Mouse (Mus musculus) forebrain, embryonic 12.5 days (tissue): ENCODE data around the gene Mgmt. TPM values are rescaled to one million over a fixed set of nuclear protein-coding genes. Genes with fewer than 3 reads are reported as not detected.

ENCODE experiments used
- ATAC-seq: fragments of 200-750 bp; cut with Nextera tagmentation; 2 replicates; pipeline ENCODE4 v1.8.0; 2017; ENCODE audit warnings: moderate TSS enrichment; ENCODE audit not compliant: low FRiP score
- H3K27ac ChIP-seq: fragments of 300-500 bp; sonication (generic); 2 replicates; pipeline ENCODE4 v1.5.1; 2016; ENCODE audit warnings: mild to moderate bottlenecking
- H3K27me3 ChIP-seq: fragments of 300-500 bp; sonication (generic); 2 replicates; pipeline ENCODE4 v1.6.1; 2016; ENCODE audit warnings: mild to moderate bottlenecking
- H3K36me3 ChIP-seq: fragments of 300-500 bp; sonication (generic); replicated peaks from 2 replicates; pipeline ENCODE4 v1.6.1; 2016; ENCODE audit warnings: mild to moderate bottlenecking
- H3K4me1 ChIP-seq: fragments of 300-500 bp; sonication (generic); 2 replicates; pipeline ENCODE4 v1.6.1; 2016
- H3K4me2 ChIP-seq: fragments of 300-500 bp; sonication (generic); 2 replicates; pipeline ENCODE4 v1.6.1; 2016; ENCODE audit warnings: mild to moderate bottlenecking, moderate library complexity
- H3K4me3 ChIP-seq: fragments of 300-500 bp; sonication (generic); replicated peaks from 2 replicates; pipeline ENCODE4 v1.5.1; 2016; ENCODE audit warnings: mild to moderate bottlenecking
- H3K9ac ChIP-seq: fragments of 300-500 bp; sonication (generic); 2 replicates; pipeline ENCODE4 v1.6.1; 2016; ENCODE audit warnings: mild to moderate bottlenecking
- H3K9me3 ChIP-seq: fragments of 300-500 bp; sonication (generic); 2 replicates; pipeline ENCODE4 v1.6.1; 2016
- WGBS: fragments of 180-500 bp; shearing (Covaris S2); methylation state at CpG from one replicate; pipeline ENCODE4 v1.1.7; 2016; 5-methylcytosine and 5-hydroxymethylcytosine counted together
- polyA plus RNA-seq: library from polyadenylated mRNA; unstranded; fragments of >200 nt; fragmentation: Nextera tagmentation; extraction: Ambion mirVana; gene quantifications from 2 replicates; pipeline ENCODE4 v1.2.1, GENCODE M21; 2016

Gene Mgmt
- polyA plus RNA-seq, 1 experiment from 2014 or later, result 2.2 TPM

DNA sequence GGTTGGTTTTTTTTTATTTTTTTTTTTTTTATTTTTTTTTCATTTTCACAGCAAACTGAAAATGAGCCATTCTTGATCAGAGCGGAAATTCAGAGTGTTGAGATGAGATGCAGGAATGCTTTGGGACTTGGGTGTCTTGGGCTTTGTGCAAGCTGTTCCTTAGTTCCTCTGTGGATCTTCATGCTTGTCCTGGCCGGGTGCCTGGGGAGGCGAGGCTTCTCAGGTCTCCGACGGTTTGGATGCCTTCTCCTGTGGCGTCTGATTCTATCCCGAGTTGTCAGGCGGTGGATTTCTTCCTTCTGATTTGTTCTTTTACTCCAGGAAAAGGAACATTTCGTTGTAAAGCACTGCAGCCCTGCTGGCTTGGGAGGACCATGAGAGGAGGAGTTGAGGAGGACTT lies 51.7 kb downstream of the Mgmt start:
- WGBS, result 88% methylated on average over 9 of the region's 9 CpGs
- Histone ChIP-seq H3K9me3 (no peaks in the 10 kb centered on the region), H3K4me1 (peaks cover 10% of the 10 kb centered on the region), H3K27me3 (no peaks in the 10 kb centered on the region), H3K36me3 (no peaks in the 10 kb centered on the region), H3K4me3 (no peak overlapping the region), H3K9ac (no peak overlapping the region), H3K27ac (no peak overlapping the region), H3K4me2 (no peak overlapping the region)
- ATAC-seq, result no peak

GRCm38 (mm10) chr7:136948275-136948810 lies 53.9 kb downstream of the Mgmt start:
- no peak overlapping the region for H3K9ac ChIP-seq
- no peak overlapping the region for H3K27ac ChIP-seq
- no peaks in the 10 kb centered on the region for H3K9me3 ChIP-seq
- H3K4me2 ChIP-seq, result no peak overlapping the region
- H3K4me1 ChIP-seq, result peaks cover 13% of the 10 kb centered on the region
- no peak overlapping the region for H3K4me3 ChIP-seq
- H3K27me3 ChIP-seq, result no peaks in the 10 kb centered on the region
- H3K36me3 ChIP-seq, result no peaks in the 10 kb centered on the region
- WGBS, result 41% methylated on average over 6 of the region's 6 CpGs
- ATAC-seq, result no peak

DNA sequence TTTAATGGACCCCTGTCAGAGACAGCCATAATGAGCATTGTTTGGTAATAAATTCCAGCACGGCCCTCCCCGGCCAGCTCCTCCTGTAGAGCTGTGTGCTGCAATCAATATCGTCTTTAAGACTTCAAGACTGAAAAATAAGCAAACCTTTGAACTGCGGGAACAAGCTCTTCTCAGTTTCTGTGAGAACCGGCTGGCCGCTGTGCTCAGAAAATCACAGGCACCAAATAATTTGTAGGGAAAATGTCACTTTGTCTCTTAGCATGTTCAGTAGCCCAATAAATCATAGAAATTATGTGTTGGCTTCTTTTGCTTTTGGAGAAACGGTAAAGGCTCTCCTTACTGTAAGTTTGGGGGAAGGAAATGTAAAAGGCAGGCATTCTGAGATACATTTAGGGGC lies 58.2 kb downstream of the Mgmt start:
- Histone ChIP-seq H3K36me3 (no peaks in the 10 kb centered on the region), H3K4me1 (peaks cover 21% of the 10 kb centered on the region), H3K4me3 (no peak overlapping the region), H3K27ac (no peak overlapping the region), H3K9me3 (no peaks in the 10 kb centered on the region), H3K4me2 (no peak overlapping the region), H3K27me3 (no peaks in the 10 kb centered on the region), H3K9ac (no peak overlapping the region)
- WGBS, result 63% methylated on average over 7 of the region's 7 CpGs
- no peak for ATAC-seq

DNA sequence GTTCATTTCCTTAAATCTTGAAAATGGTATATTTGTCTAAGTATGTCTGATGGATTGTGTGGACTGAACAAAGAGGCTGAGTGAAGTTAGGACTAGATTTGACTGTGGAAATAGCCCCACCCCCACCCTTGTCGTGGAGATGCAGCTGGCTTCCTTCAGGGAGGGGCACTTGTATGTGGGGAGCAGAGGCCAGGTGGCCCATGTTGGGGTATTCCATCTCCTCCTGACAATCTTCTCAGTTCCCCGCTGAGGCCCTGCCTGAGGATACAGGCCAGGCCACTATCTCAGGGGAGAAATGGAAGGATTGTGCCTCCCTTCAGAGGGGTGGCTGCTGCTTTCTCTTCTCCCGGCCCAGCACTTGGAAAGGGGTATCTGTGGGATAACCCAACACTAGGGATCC lies 58.8 kb downstream of the Mgmt start:
- no peak overlapping the region for H3K9ac ChIP-seq
- ATAC-seq, result no peak

GRCm38 (mm10) chr7:136972361-136972760 lies 77.9 kb downstream of the Mgmt start:
- no peaks in the 10 kb centered on the region for H3K4me1 ChIP-seq
- WGBS, result 93% methylated on average over 7 of the region's 7 CpGs

More for the DNA sequence above, 58.8 kb downstream of the Mgmt start:
- H3K4me3 ChIP-seq, result no peak overlapping the region
- H3K9me3 ChIP-seq, result no peaks in the 10 kb centered on the region
- no peaks in the 10 kb centered on the region for H3K27me3 ChIP-seq
- WGBS, result 37% methylated on average over 3 of the region's 3 CpGs
- no peak overlapping the region for H3K27ac ChIP-seq
- H3K4me2 ChIP-seq, result no peak overlapping the region
- H3K36me3 ChIP-seq, result no peaks in the 10 kb centered on the region
- H3K4me1 ChIP-seq, result peaks cover 17% of the 10 kb centered on the region

DNA sequence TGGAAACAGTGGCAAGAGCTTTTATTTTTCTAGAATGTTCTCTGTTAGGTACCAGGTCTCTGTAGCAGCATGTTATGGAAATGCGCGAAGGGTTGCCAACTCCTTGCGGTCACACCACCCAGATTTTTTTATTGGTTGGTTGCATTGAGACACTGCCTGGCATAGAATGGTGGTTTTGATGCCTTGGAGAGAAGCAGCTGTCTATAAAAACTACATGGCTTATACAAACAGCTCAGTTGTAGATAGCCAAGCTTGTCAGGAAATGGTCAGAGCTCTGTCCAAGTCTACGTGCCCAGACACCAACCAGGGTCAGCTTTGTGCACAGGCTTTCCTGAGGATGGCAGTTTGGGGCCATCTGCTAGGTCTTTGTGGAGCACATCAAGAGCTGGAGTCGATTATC lies 80.6 kb downstream of the Mgmt start:
- no peak overlapping the region for H3K9ac ChIP-seq
- no peaks in the 10 kb centered on the region for H3K27me3 ChIP-seq
- H3K27ac ChIP-seq, result no peak overlapping the region
- H3K4me1 ChIP-seq, result no peaks in the 10 kb centered on the region
- 93% methylated on average over 5 of the region's 5 CpGs for WGBS
- H3K4me2 ChIP-seq, result no peak overlapping the region
- no peaks in the 10 kb centered on the region for H3K36me3 ChIP-seq
- no peaks in the 10 kb centered on the region for H3K9me3 ChIP-seq
- H3K4me3 ChIP-seq, result no peak overlapping the region
- ATAC-seq, result no peak

More at GRCm38 (mm10) chr7:136972361-136972760, 77.9 kb downstream of the Mgmt start:
- H3K4me2 ChIP-seq, result no peak overlapping the region
- H3K4me3 ChIP-seq, result no peak overlapping the region
- H3K36me3 ChIP-seq, result no peaks in the 10 kb centered on the region
- no peak for ATAC-seq
- no peak overlapping the region for H3K9ac ChIP-seq
- H3K27ac ChIP-seq, result no peak overlapping the region
- H3K9me3 ChIP-seq, result no peaks in the 10 kb centered on the region
- H3K27me3 ChIP-seq, result no peaks in the 10 kb centered on the region

DNA sequence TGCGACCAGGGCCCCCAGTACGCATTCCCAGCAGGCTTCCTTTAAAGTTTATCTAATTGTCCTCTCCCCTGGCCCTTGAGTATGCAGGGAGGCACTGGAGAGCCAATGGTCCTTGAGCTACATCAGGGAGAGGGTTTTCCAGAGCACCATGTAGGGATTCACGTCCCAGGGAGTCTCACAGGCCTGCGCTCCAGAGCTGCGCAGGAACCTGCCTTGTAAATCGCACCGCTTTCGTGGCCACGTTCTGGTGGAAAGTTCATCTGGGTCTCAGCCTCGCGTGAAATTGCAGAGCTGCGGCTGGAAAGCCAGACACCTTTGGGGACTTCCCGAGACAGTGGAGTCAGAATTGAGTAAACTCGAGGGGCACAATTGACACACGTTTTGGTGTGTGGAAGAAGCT lies 103.0 kb downstream of the Mgmt start:
- Histone ChIP-seq H3K27me3 (peaks cover 23% of the 10 kb centered on the region), H3K4me3 (no peak overlapping the region), H3K9ac (no peak overlapping the region), H3K4me1 (peaks cover 22% of the 10 kb centered on the region), H3K9me3 (no peaks in the 10 kb centered on the region), H3K4me2 (no peak overlapping the region), H3K27ac (no peak overlapping the region), H3K36me3 (no peaks in the 10 kb centered on the region)
- WGBS, result 88% methylated on average over 15 of the region's 15 CpGs
- ATAC-seq, result no peak

DNA sequence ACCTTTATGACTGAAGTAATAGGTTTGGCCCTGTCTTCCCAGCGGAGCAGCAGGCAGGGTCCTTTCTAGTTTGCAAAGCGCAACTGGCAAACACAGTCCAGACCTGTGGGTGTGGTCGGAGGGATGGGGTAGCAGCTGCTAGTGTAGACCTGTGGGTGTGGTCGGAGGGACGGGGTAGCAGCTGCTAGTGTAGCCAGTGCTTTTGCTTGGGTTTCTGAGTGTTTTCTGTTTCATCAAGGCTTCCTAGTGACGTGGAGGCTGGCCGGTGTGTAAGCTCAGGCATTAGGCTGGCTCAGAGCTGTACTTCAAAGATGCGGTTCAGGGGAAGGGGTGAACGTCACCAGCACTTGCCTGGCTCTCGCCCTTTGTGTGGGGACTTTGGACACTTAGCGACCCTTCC lies 106.3 kb downstream of the Mgmt start:
- H3K27me3 ChIP-seq, result peaks cover 27% of the 10 kb centered on the region
- no peak overlapping the region for H3K27ac ChIP-seq
- no peaks in the 10 kb centered on the region for H3K36me3 ChIP-seq
- no peaks in the 10 kb centered on the region for H3K9me3 ChIP-seq
- peaks cover 38% of the 10 kb centered on the region for H3K4me1 ChIP-seq
- H3K4me2 ChIP-seq, result no peak overlapping the region
- WGBS, result 52% methylated on average over 11 of the region's 11 CpGs
- no peak for ATAC-seq
- H3K9ac ChIP-seq, result no peak overlapping the region
- no peak overlapping the region for H3K4me3 ChIP-seq

GRCm38 (mm10) chr7:137001215-137001614 lies 106.8 kb downstream of the Mgmt start:
- Histone ChIP-seq H3K4me2 (no peak overlapping the region), H3K9me3 (no peaks in the 10 kb centered on the region), H3K4me3 (no peak overlapping the region), H3K9ac (no peak overlapping the region), H3K27me3 (peaks cover 27% of the 10 kb centered on the region), H3K4me1 (peaks cover 38% of the 10 kb centered on the region), H3K36me3 (no peaks in the 10 kb centered on the region), H3K27ac (no peak overlapping the region)
- ATAC-seq, result no peak
- 78% methylated on average over 15 of the region's 15 CpGs for WGBS

- peaks cover 27% of the 10 kb centered on the region for H3K27me3 ChIP-seq
- peaks cover 38% of the 10 kb centered on the region for H3K4me1 ChIP-seq
- H3K9ac ChIP-seq, result no peak overlapping the region
- ATAC-seq, result no peak
- no peak overlapping the region for H3K4me2 ChIP-seq
- WGBS, result 65% methylated on average over 5 of the region's 5 CpGs
- no peaks in the 10 kb centered on the region for H3K36me3 ChIP-seq
- H3K4me3 ChIP-seq, result no peak overlapping the region
- H3K9me3 ChIP-seq, result no peaks in the 10 kb centered on the region
- H3K27ac ChIP-seq, result no peak overlapping the region
Observed at GRCm38 (mm10) chr7:137001783-137002182, 107.4 kb downstream of the Mgmt start.

DNA sequence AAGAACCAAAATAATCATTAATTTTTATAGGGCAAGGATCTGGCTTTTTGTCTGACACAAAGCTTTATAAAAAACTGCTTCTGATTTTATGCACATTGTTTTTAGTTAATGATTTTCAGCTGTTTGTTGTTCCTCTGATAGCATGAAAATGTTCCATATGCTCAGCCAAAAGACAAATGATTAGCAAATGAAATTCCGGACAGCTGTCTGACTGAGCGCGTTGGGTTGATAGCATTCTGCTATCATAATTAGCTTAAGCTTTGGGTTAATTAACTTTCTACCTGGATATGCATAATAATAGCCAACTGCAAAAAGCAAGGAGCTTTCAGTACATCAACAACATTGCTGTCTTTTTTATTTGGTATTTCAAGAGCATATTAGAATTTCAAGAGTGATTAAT lies 108.0 kb downstream of the Mgmt start:
- Histone ChIP-seq H3K27ac (no peak overlapping the region), H3K4me3 (no peak overlapping the region), H3K9ac (no peak overlapping the region), H3K9me3 (no peaks in the 10 kb centered on the region), H3K36me3 (no peaks in the 10 kb centered on the region), H3K27me3 (peaks cover 22% of the 10 kb centered on the region), H3K4me2 (no peak overlapping the region), H3K4me1 (peaks cover 38% of the 10 kb centered on the region)
- no peak for ATAC-seq
- WGBS, result 43% methylated on average over 3 of the region's 3 CpGs

DNA sequence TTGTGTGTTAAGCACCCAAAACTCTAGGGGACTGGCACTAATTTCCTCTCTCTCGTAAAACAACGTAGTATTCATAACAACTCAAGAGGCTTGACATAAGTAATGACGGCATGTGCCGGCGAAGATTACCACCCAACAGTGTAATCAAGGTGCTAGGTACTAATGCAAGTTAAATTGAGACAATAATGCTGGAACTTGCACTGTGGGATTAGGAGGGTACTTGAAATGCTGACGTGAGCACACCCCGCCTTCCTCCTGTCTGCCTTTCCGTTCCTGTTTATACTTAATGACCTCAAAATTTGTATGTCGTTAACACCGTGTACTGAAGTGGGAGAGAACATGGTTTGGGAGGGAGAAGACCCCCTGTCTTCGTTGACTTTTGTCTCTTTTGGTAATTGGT lies 110.9 kb downstream of the Mgmt start:
- ATAC-seq, result no peak
- no peaks in the 10 kb centered on the region for H3K9me3 ChIP-seq
- H3K4me1 ChIP-seq, result peaks cover 32% of the 10 kb centered on the region
- H3K27me3 ChIP-seq, result peaks cover 32% of the 10 kb centered on the region
- H3K27ac ChIP-seq, result no peak overlapping the region
- H3K36me3 ChIP-seq, result no peaks in the 10 kb centered on the region
- H3K4me2 ChIP-seq, result no peak overlapping the region
- no peak overlapping the region for H3K9ac ChIP-seq
- 34% methylated on average over 11 of the region's 11 CpGs for WGBS
- H3K4me3 ChIP-seq, result no peak overlapping the region

DNA sequence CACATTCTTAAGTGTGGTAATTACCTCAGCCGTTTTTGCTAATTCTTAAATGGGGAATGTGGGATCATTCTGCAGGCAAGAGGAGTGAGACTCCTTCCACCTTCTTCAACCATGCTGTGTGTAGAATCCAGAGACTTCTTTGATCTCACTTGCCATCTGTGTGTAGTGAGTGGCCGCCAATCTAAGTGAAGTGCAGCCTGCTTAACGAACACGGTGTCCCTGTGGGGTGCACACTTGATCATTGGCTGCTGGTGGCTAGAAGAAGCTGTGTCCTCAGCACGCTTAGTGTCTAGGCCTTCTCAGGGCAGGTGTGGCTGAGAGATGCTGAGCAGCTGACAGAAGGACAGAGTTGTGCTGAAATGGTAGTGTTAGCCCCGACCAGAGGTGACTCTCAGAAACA lies 113.9 kb downstream of the Mgmt start:
- Histone ChIP-seq H3K27me3 (peaks cover 17% of the 10 kb centered on the region), H3K36me3 (no peaks in the 10 kb centered on the region), H3K9me3 (no peaks in the 10 kb centered on the region), H3K27ac (no peak overlapping the region), H3K4me2 (no peak overlapping the region), H3K4me1 (peaks cover 11% of the 10 kb centered on the region; the same call in 1 of the 2 replicates), H3K9ac (no peak overlapping the region), H3K4me3 (no peak overlapping the region)
- ATAC-seq, result no peak
- 36% methylated on average over 6 of the region's 6 CpGs for WGBS
